Mouse (Mus musculus) erythroblast, embryonic 14.5 days (primary cell): Measurements from ENCODE around the gene Gm14412.
"Not testable (repeated sequence)": the region's sequence is repeated elsewhere in the genome, so short reads cannot be mapped to it uniquely, and the experiment has no call there.

Source experiments
- GATA1 ChIP-seq: IDR thresholded peaks from 2 replicates; pipeline ENCODE4 v1.6.1; 2012; ENCODE audit warnings: low read length, inconsistent platforms, mixed read lengths
- TAL1 ChIP-seq: IDR thresholded peaks from 3 replicates; pipeline ENCODE4 v1.6.1; 2012; ENCODE audit warnings: low read length, inconsistent platforms, mixed read lengths

DNA sequence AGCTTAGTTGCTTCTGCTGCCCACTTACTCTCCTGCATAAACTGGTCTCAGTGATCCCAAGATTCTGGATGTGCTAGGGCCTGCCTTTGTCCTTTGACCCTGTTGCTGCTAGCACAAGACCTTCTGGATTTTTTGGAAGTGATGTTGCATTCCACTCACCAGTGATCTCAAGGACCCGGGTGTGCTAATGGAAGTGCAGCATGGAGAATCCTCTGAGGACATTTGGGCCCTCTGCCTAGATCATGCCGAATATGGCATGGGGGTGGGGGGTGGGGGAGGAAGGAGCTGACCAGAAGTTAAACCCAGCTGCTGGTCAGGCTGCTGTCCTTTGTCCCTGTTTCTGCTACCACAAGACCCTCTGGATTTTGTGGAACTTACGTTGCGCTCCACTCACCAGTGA is 14.5 kb downstream of the Gm14412 start:
- TF ChIP-seq TAL1, GATA1: not testable (repeated sequence)
